Mouse (Mus musculus) bone marrow macrophage, adult 2 months (primary cell): ENCODE measurements around the gene Lrrc36. TPM values are rescaled to one million over a fixed set of nuclear protein-coding genes. Genes with fewer than 3 reads are reported as not detected.

Experiments used
- H3K27ac ChIP-seq: 2 replicates; pipeline ENCODE4 v1.5.1; 2012; ENCODE audit warnings: low read depth, low read length; ENCODE audit not compliant: insufficient read depth
- H3K4me1 ChIP-seq: 2 replicates; pipeline ENCODE4 v1.6.1; 2012; ENCODE audit warnings: low read length; ENCODE audit not compliant: control insufficient read depth, insufficient read depth
- H3K4me3 ChIP-seq: 2 replicates; pipeline ENCODE4 v1.5.1; 2012; ENCODE audit warnings: mild to moderate bottlenecking, low read length, moderate library complexity; ENCODE audit not compliant: insufficient read depth
- CTCF ChIP-seq: IDR thresholded peaks from 2 replicates; pipeline ENCODE4 v1.5.1; 2012; ENCODE audit warnings: low read depth, mild to moderate bottlenecking, low read length, moderate library complexity
- POLR2A ChIP-seq: IDR thresholded peaks from 2 replicates; pipeline ENCODE4 v1.6.1; 2012; ENCODE audit warnings: mild to moderate bottlenecking, low read depth, low read length, borderline replicate concordance
- polyA plus RNA-seq: library from polyadenylated mRNA; stranded (reverse); fragments of >200 nt; gene quantifications from 2 replicates; pipeline ENCODE4 v1.2.4, GENCODE M21; 2012; ENCODE audit not compliant: missing spikeins, insufficient read depth, insufficient read length

Gene Lrrc36
- polyA plus RNA-seq, 1 experiment = not detected

- no peak for TF ChIP-seq POLR2A
- TF ChIP-seq CTCF = no peak
- H3K4me1 ChIP-seq = no peaks in the 10 kb centered on the region
- H3K27ac ChIP-seq = no peak overlapping the region
- H3K4me3 ChIP-seq = no peak overlapping the region
Observed at GRCm38 (mm10) chr8:105419800-105420199, 6.4 kb downstream of the Lrrc36 start.

GRCm38 (mm10) chr8:105422006-105422405 is 8.6 kb downstream of the Lrrc36 start:
- Histone ChIP-seq H3K27ac (no peak overlapping the region), H3K4me3 (no peak overlapping the region), H3K4me1 (no peaks in the 10 kb centered on the region)
- no peak for TF ChIP-seq CTCF
- no peak for TF ChIP-seq POLR2A

GRCm38 (mm10) chr8:105426878-105427277 is 13.5 kb downstream of the Lrrc36 start:
- Histone ChIP-seq H3K4me1 (no peaks in the 10 kb centered on the region), H3K27ac (no peak overlapping the region)
- TF ChIP-seq POLR2A (no peak), CTCF (no peak)

GRCm38 (mm10) chr8:105431743-105432515 is 18.6 kb downstream of the Lrrc36 start:
- TF ChIP-seq POLR2A (no peak), CTCF (no peak)
- no peaks in the 10 kb centered on the region for H3K4me1 ChIP-seq
- H3K27ac ChIP-seq = no peak overlapping the region
- no peak overlapping the region for H3K4me3 ChIP-seq

More at GRCm38 (mm10) chr8:105426878-105427277, 13.5 kb downstream of the Lrrc36 start:
- no peak overlapping the region for H3K4me3 ChIP-seq

- no peaks in the 10 kb centered on the region for H3K4me1 ChIP-seq
- no peak overlapping the region for H3K27ac ChIP-seq
- H3K4me3 ChIP-seq = no peak overlapping the region
- TF ChIP-seq POLR2A = no peak
Observed at GRCm38 (mm10) chr8:105433021-105433420, 19.6 kb downstream of the Lrrc36 start.

- Histone ChIP-seq H3K27ac (no peak overlapping the region), H3K4me1 (no peaks in the 10 kb centered on the region), H3K4me3 (no peak overlapping the region)
- TF ChIP-seq CTCF = no peak
- TF ChIP-seq POLR2A = no peak
Observed at GRCm38 (mm10) chr8:105433511-105433910, 20.1 kb downstream of the Lrrc36 start.

- TF ChIP-seq CTCF (no peak), POLR2A (no peak)
- Histone ChIP-seq H3K4me3 (no peak overlapping the region), H3K27ac (no peak overlapping the region), H3K4me1 (no peaks in the 10 kb centered on the region)
Observed at GRCm38 (mm10) chr8:105434136-105434535, 20.8 kb downstream of the Lrrc36 start.

GRCm38 (mm10) chr8:105436218-105436617 is 22.8 kb downstream of the Lrrc36 start:
- no peak overlapping the region for H3K27ac ChIP-seq
- TF ChIP-seq CTCF (no peak), POLR2A (no peak)
- no peak overlapping the region for H3K4me3 ChIP-seq
- H3K4me1 ChIP-seq = no peaks in the 10 kb centered on the region

GRCm38 (mm10) chr8:105437078-105437748 is 23.8 kb downstream of the Lrrc36 start:
- Histone ChIP-seq H3K4me3 (no peak overlapping the region), H3K27ac (no peak overlapping the region), H3K4me1 (no peaks in the 10 kb centered on the region)
- TF ChIP-seq CTCF (no peak), POLR2A (no peak)

GRCm38 (mm10) chr8:105438865-105439264 is 25.5 kb downstream of the Lrrc36 start:
- Histone ChIP-seq H3K4me1 (no peaks in the 10 kb centered on the region), H3K27ac (no peak overlapping the region), H3K4me3 (no peak overlapping the region)
- TF ChIP-seq POLR2A (no peak), CTCF (no peak)
